Mouse (Mus musculus) heart, postnatal 0 days (tissue): ENCODE results near the gene Hmgb3. TPM values are rescaled to one million over a fixed set of nuclear protein-coding genes. Genes with fewer than 3 reads are reported as not detected.

Source experiments
- ATAC-seq: fragments of 200-750 bp; cut with Nextera tagmentation; 2 replicates; pipeline ENCODE4 v1.8.0; 2017; ENCODE audit warnings: low read depth, moderate number of reproducible peaks, moderate library complexity; ENCODE audit not compliant: insufficient read depth
- DNase-seq: peaks from one replicate; pipeline ENCODE4 v3.0.0-alpha.2; 2016; ENCODE audit warnings: low spot score
- H3K27ac ChIP-seq: fragments of 300-500 bp; sonication (generic); 2 replicates; pipeline ENCODE4 v1.5.1; 2014; ENCODE audit warnings: low read depth, mild to moderate bottlenecking
- H3K27me3 ChIP-seq: fragments of 300-500 bp; sonication (generic); 2 replicates; pipeline ENCODE4 v1.6.1; 2014; ENCODE audit warnings: low read length, mixed read lengths; ENCODE audit not compliant: control insufficient read depth, insufficient read depth
- H3K36me3 ChIP-seq: fragments of 300-500 bp; sonication (generic); replicated peaks from 2 replicates; pipeline ENCODE4 v1.6.1; 2014; ENCODE audit warnings: low read length, mixed read lengths; ENCODE audit not compliant: control insufficient read depth, insufficient read depth
- H3K4me1 ChIP-seq: fragments of 300-500 bp; sonication (generic); 2 replicates; pipeline ENCODE4 v1.6.1; 2014; ENCODE audit warnings: antibody characterized with exemption; ENCODE audit not compliant: control insufficient read depth, insufficient read depth
- H3K4me2 ChIP-seq: fragments of 300-500 bp; sonication (generic); 2 replicates; pipeline ENCODE4 v1.6.1; 2014; ENCODE audit warnings: low read depth, mild to moderate bottlenecking, low read length, moderate library complexity
- H3K4me3 ChIP-seq: fragments of 300-500 bp; sonication (generic); 2 replicates; pipeline ENCODE4 v1.5.1; 2014; ENCODE audit warnings: low read depth, low read length
- H3K9ac ChIP-seq: fragments of 300-500 bp; sonication (generic); replicated peaks from 2 replicates; pipeline ENCODE4 v1.6.1; 2014; ENCODE audit warnings: low read depth, low read length, mixed read lengths
- H3K9me3 ChIP-seq: fragments of 300-500 bp; sonication (generic); replicated peaks from 2 replicates; pipeline ENCODE4 v1.6.1; 2016; ENCODE audit warnings: low read length; ENCODE audit not compliant: control insufficient read depth
- CTCF ChIP-seq: IDR thresholded peaks from 2 replicates; pipeline ENCODE4 v1.5.1; 2016; ENCODE audit warnings: antibody characterized with exemption, control low read depth, low read depth
- EP300 ChIP-seq: IDR thresholded peaks from 2 replicates; pipeline ENCODE4 v1.6.1; 2016; ENCODE audit warnings: antibody characterized with exemption, low read depth
- WGBS: fragments of 180-500 bp; shearing (Covaris S2); extraction: QIAGEN DNeasy Blood & Tissue Kit; methylation state at CpG from one replicate; pipeline ENCODE4 v1.1.7; 2014; 5-methylcytosine and 5-hydroxymethylcytosine counted together
- polyA plus RNA-seq: library from polyadenylated mRNA; unstranded; fragments of >200 nt; fragmentation: Nextera tagmentation; extraction: Ambion mirVana; gene quantifications from 2 replicates; pipeline ENCODE4 v1.2.1, GENCODE M21; 2015
- total RNA-seq: library from RNA; depleted of rRNA; stranded (reverse); fragments of >200 nt; gene quantifications from 2 replicates; pipeline ENCODE4 v1.2.3, GENCODE M21; 2014; ENCODE audit warnings: low replicate concordance

Hmgb3 gene
- total and polyA plus RNA-seq, 2 experiments from 2014 or later = 32.9 to 160 TPM

DNA sequence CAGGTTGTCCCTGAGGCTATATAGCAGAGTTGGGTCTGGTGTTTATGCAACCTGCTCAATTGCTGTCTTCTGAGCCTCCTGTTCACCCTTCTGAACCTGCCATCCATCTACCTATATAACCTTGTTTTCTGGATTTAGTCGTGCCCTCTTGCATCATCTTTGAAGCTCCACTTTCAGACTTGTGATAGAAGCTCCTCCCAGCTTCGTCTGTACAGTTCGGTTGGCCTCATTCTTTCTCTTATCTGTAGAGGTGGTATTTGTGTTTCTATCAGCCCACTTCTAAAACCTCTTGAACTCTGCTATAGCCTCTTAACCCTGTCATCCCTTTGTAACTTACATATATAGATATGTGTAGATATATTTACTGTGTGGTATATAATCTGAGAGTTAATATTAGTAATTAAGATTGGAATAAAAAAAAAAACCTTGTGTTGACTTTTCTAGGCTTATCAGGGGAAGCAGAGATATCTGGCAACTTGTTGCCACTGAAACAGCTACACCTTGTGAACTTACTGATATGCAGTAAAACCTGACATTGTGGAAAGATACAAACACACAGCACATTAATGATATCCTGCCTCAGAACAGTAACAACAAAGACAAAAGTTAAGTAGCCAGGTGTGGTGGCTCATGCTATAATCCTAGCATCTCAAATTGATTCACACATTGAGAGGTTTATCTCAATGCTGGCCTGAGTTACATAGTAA is 30.0 kb upstream of the Hmgb3 start:
- H3K4me2 ChIP-seq = no peak overlapping the region
- no peak overlapping the region for H3K9ac ChIP-seq
- 26% methylated on average over 3 of the region's 3 CpGs for WGBS
- no peak overlapping the region for H3K27ac ChIP-seq
- H3K4me3 ChIP-seq = no peak overlapping the region
- H3K4me1 ChIP-seq = peaks cover 10% of the 10 kb centered on the region; the same call in 1 of the 2 replicates
- DNase-seq = no peak
- ATAC-seq = no peak
- no peaks in the 10 kb centered on the region for H3K36me3 ChIP-seq
- no peaks in the 10 kb centered on the region for H3K27me3 ChIP-seq
- TF ChIP-seq CTCF (no peak), EP300 (no peak)
- H3K9me3 ChIP-seq = no peaks in the 10 kb centered on the region

DNA sequence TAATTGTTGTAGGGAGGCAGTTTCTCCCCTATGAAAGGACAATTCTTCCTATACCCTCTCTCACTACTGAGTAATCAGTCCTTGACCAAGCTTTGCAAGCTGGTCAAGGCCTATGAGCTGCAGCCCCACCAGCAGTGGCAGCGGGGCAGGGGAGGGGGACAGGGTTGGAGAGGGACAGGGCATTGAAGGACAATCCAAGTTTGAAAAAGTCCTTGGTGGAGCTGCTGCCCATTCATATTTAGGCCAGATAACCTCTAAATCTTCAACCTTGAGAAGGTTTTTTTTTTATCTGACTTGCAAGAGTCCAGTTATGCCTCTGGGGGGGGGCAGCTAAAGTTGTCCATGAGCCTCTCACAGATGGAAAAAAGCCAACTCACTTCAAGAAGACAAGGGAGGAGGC is 28.3 kb upstream of the Hmgb3 start:
- peaks cover 10% of the 10 kb centered on the region; the same call in 1 of the 2 replicates for H3K4me1 ChIP-seq
- no peaks in the 10 kb centered on the region for H3K36me3 ChIP-seq
- H3K4me3 ChIP-seq = no peak overlapping the region
- no peak for TF ChIP-seq EP300
- no peak for TF ChIP-seq CTCF
- no peaks in the 10 kb centered on the region for H3K27me3 ChIP-seq
- H3K9me3 ChIP-seq = no peaks in the 10 kb centered on the region
- H3K9ac ChIP-seq = no peak overlapping the region
- ATAC-seq = no peak
- H3K27ac ChIP-seq = no peak overlapping the region
- DNase-seq = peak; percentile 10
- WGBS = 73% methylated on average over 1 of the region's 1 CpGs
- H3K4me2 ChIP-seq = no peak overlapping the region

DNA sequence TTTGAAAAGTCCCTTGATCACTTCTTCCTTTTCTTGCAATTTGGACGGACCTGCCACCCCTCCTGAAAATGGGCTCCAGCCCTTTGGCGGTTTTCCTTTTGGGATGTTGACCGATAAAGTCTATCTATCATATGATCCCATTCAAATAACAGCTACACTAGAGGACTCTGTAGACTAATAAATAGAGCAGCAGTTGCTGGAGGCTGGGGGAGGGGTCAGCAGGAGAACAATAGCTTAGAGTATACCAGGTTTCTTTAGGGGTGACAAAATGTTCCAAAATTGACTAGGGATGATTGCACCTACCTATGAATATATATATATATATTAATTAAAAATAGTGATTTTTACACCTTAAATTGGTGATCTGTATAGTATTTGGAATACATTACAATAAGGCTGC is 27.6 kb upstream of the Hmgb3 start:
- Histone ChIP-seq H3K4me3 (no peak overlapping the region), H3K4me1 (peaks cover 10% of the 10 kb centered on the region; the same call in 1 of the 2 replicates), H3K9ac (no peak overlapping the region), H3K27me3 (no peaks in the 10 kb centered on the region), H3K9me3 (no peaks in the 10 kb centered on the region), H3K4me2 (no peak overlapping the region), H3K36me3 (no peaks in the 10 kb centered on the region), H3K27ac (no peak overlapping the region)
- TF ChIP-seq CTCF (no peak), EP300 (no peak)
- DNase-seq = no peak
- ATAC-seq = no peak
- WGBS = 55% methylated on average over 3 of the region's 3 CpGs

DNA sequence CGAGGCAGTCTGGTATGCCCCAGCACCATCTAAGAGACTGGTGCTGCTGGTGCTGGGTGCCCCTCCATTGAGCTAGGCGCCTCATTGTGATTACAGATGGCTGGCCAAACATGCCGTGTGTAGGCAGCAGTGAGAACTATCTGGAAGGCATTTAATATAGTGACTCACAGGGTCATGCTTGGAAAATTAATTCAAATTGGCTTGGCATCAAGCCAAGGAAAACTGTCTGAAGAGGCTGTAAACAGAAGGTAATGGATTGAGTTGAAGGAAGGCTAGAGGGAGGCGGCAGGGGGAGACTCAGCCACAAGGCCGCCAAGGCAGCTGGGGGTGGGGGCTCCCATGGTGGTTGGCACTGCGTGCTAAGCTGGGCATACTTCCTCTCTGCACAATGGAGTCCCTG is 27.1 kb upstream of the Hmgb3 start:
- no peak overlapping the region for H3K27ac ChIP-seq
- no peak for ATAC-seq
- H3K27me3 ChIP-seq = no peaks in the 10 kb centered on the region
- H3K36me3 ChIP-seq = no peaks in the 10 kb centered on the region
- no peak overlapping the region for H3K4me2 ChIP-seq
- peaks cover 10% of the 10 kb centered on the region; the same call in 1 of the 2 replicates for H3K4me1 ChIP-seq
- H3K4me3 ChIP-seq = no peak overlapping the region
- no peaks in the 10 kb centered on the region for H3K9me3 ChIP-seq
- no peak for DNase-seq
- H3K9ac ChIP-seq = no peak overlapping the region
- TF ChIP-seq CTCF = no peak
- no peak for TF ChIP-seq EP300
- WGBS = 53% methylated on average over 6 of the region's 6 CpGs

DNA sequence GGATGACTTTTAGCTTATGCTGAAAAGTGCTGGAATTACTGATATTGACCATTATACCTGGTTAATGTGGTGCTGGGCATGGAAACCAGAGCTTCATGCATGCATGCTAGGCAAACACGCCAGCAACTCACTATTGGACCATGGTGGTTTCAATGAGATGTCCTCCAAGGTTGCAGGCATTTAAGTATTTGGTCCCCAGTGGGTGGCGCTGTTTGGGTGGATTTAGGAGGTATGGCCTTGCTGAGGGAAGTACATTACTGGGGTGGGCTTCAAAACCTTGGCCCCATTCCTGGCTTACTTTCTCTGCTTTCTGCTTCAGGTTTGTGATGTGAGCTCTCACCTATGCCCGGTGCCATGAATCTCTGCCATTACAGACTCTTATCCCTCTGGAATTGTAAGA is 23.1 kb upstream of the Hmgb3 start:
- DNase-seq = no peak
- H3K27me3 ChIP-seq = no peaks in the 10 kb centered on the region
- H3K27ac ChIP-seq = no peak overlapping the region
- H3K9ac ChIP-seq = no peak overlapping the region
- H3K36me3 ChIP-seq = no peaks in the 10 kb centered on the region
- WGBS = 49% methylated on average over 3 of the region's 3 CpGs
- H3K4me2 ChIP-seq = no peak overlapping the region
- ATAC-seq = no peak
- no peak overlapping the region for H3K4me3 ChIP-seq
- H3K4me1 ChIP-seq = peaks cover 6% of the 10 kb centered on the region; the same call in 1 of the 2 replicates
- H3K9me3 ChIP-seq = no peaks in the 10 kb centered on the region
- no peak for TF ChIP-seq EP300
- TF ChIP-seq CTCF = no peak

DNA sequence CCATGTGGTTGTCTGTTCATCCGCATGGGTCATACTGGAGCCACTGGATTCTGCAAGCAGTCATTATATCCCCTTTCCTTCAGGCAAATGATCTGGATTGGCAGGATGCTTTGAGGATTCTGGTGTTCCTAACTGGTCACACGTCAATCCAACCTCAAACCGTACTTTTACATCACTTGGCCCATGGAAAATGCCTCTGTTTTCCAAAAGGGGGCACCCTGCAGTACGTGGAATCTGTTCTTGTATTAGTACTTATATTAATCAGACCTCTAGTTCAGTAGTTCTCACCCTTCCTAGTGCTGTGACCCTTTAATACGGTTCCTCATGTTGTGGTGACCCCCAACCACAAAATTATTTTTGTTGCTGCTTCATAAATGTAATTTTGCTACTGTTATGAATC is 21.6 kb upstream of the Hmgb3 start:
- ATAC-seq (no peak), DNase-seq (no peak)
- no peak overlapping the region for H3K27ac ChIP-seq
- H3K27me3 ChIP-seq = no peaks in the 10 kb centered on the region
- H3K9me3 ChIP-seq = no peaks in the 10 kb centered on the region
- H3K9ac ChIP-seq = no peak overlapping the region
- no peak for TF ChIP-seq EP300
- no peak for TF ChIP-seq CTCF
- H3K36me3 ChIP-seq = no peaks in the 10 kb centered on the region
- H3K4me2 ChIP-seq = no peak overlapping the region
- no peaks in the 10 kb centered on the region for H3K4me1 ChIP-seq
- WGBS = 64% methylated on average over 5 of the region's 5 CpGs
- no peak overlapping the region for H3K4me3 ChIP-seq
